In genomic region chr5:93323320-93324001, GRCm38 (mm10) we compare ENCODE assay signal across 10 mouse cellular contexts. TPM values are rescaled to one million over a fixed set of nuclear protein-coding genes. Genes with fewer than 3 reads are reported as not detected.
A peak's percentile ranks its signal among the peaks of the same experiment; 100 is the strongest.
DNase-seq lines count a peak whose midpoint lies in the region; ATAC-seq and TF ChIP-seq lines count a peak whose summit lies in the region.
"Had no signal": no experiment of that assay in that cellular context is flagged by ENCODE, and none has a peak within 500 bp of the region (broad histone marks: within the 10 kb centered on the region; RNA-seq: fewer than 3 reads in every experiment).

No protein-coding gene starts in this region.

- no peak overlapping the region for H3K9ac ChIP-seq in intestine, postnatal 0 days (ENCODE audit: low read depth, low read length)
- no peak overlapping the region for H3K9ac ChIP-seq in intestine, embryonic 16.5 days (ENCODE audit: low read depth, low read length)
- H3K9ac ChIP-seq: embryonic facial prominence, embryonic 13.5 days; liver, embryonic 13.5 days had no signal

- H3K4me2 ChIP-seq in intestine, postnatal 0 days (replicated peaks; ENCODE audit: low read depth), result no peak overlapping the region
- H3K4me2 ChIP-seq in intestine, embryonic 16.5 days (ENCODE audit: low read depth, low read length), result no peak overlapping the region
- H3K4me2 ChIP-seq: embryonic facial prominence, embryonic 13.5 days; liver, embryonic 13.5 days had no signal

- peak; percentile 76 for DNase-seq in 3T3-L1 (ENCODE audit: low read depth, low spot score)
- peak; percentile 28 to 43 for DNase-seq in heart, postnatal 10 days
- no peak for DNase-seq in ovary, postnatal 36 days (ENCODE audit: low spot score)
- DNase-seq in left cerebral cortex, postnatal 4 days, result no peak
- DNase-seq in spleen, postnatal 10 days (ENCODE audit: low spot score in 2 of 2), result no peak
- DNase-seq: liver, embryonic 13.5 days had no signal

- peak; percentile 77 for TF ChIP-seq CTCF in intestine, postnatal 0 days (IDR thresholded peaks at IDR 0.05; ENCODE audit: low read depth)

- no peaks in the 10 kb centered on the region for H3K36me3 ChIP-seq in intestine, postnatal 0 days (ENCODE audit: control insufficient read depth, insufficient read depth)
- H3K36me3 ChIP-seq in intestine, embryonic 16.5 days (ENCODE audit: control insufficient read depth, insufficient read depth, low read length), result no peaks in the 10 kb centered on the region
- H3K36me3 ChIP-seq: embryonic facial prominence, embryonic 13.5 days; liver, embryonic 13.5 days had no signal

- WGBS in intestine, postnatal 0 days, result 50% methylated on average over 1 of the region's 1 CpGs
- WGBS in intestine, embryonic 16.5 days, result 58% methylated on average over 1 of the region's 1 CpGs

- no peak overlapping the region for H3K4me3 ChIP-seq in intestine, postnatal 0 days (ENCODE audit: low read depth, low read length)
- H3K4me3 ChIP-seq in intestine, embryonic 16.5 days (ENCODE audit: low read length), result no peak overlapping the region
- H3K4me3 ChIP-seq: embryonic facial prominence, embryonic 13.5 days; liver, embryonic 13.5 days had no signal

- H3K27me3 ChIP-seq in intestine, postnatal 0 days (replicated peaks; ENCODE audit: control insufficient read depth, insufficient read depth, low read length), result no peaks in the 10 kb centered on the region
- H3K27me3 ChIP-seq in intestine, embryonic 16.5 days (replicated peaks; ENCODE audit: control insufficient read depth, insufficient read depth, low read length), result no peaks in the 10 kb centered on the region
- H3K27me3 ChIP-seq: embryonic facial prominence, embryonic 13.5 days; liver, embryonic 13.5 days had no signal

- intact Hi-C loops in heart, postnatal 10 days (cut with DNase I), result loop anchor here (1.0 to 10.0 kb wide), 3 partner anchors 142 to 639 kb away; partner anchors contain the start of gene Shroom3
- intact Hi-C loops in left cerebral cortex, postnatal 4 days (cut with DNase I), result loop anchor here (10.0 kb wide), 1 partner anchor 139 kb away; no protein-coding TSS in a partner anchor

- H3K9me3 ChIP-seq in intestine, postnatal 0 days (ENCODE audit: control insufficient read depth), result no peaks in the 10 kb centered on the region
- no peaks in the 10 kb centered on the region for H3K9me3 ChIP-seq in intestine, embryonic 16.5 days (ENCODE audit: control insufficient read depth, low read length)
- H3K9me3 ChIP-seq: embryonic facial prominence, embryonic 13.5 days; liver, embryonic 13.5 days had no signal

- H3K27ac ChIP-seq in intestine, postnatal 0 days (ENCODE audit: low read depth, low read length), result no peak overlapping the region
- H3K27ac ChIP-seq in intestine, embryonic 16.5 days (ENCODE audit: low read length), result no peak overlapping the region
- H3K27ac ChIP-seq: embryonic facial prominence, embryonic 13.5 days; liver, embryonic 13.5 days had no signal

- no peak for ATAC-seq in intestine, postnatal 0 days
- ATAC-seq in intestine, embryonic 16.5 days, result no peak
- peak; percentile 41 for ATAC-seq in CD4-positive, CD25-positive, alpha-beta regulatory T cell, adult 4 months

- no peaks in the 10 kb centered on the region for H3K4me1 ChIP-seq in intestine, postnatal 0 days (replicated peaks; ENCODE audit: control insufficient read depth, insufficient read depth, low read length)
- H3K4me1 ChIP-seq in intestine, embryonic 16.5 days (ENCODE audit: control insufficient read depth, insufficient read depth, low read length), result no peaks in the 10 kb centered on the region
- H3K4me1 ChIP-seq: embryonic facial prominence, embryonic 13.5 days; liver, embryonic 13.5 days had no signal

RNA-seq across cellular contexts. Expression of gene Ccng2, which starts 56.4 kb away (rescaled TPM):
- polyA plus RNA-seq in intestine, postnatal 0 days (2015; fragmentation: Nextera tagmentation; extraction: Ambion mirVana), result 28.0 and 34.5 TPM in 2 replicates
- 27.3 and 30.8 TPM in 2 replicates for polyA plus RNA-seq in intestine, embryonic 16.5 days (2015; fragmentation: Nextera tagmentation; extraction: Ambion mirVana)
- 10 to 100 TPM; 19.3 to 30.6 TPM for polyA plus RNA-seq in CD4-positive, CD25-positive, alpha-beta regulatory T cell, adult 4 months (2017; shearing (Covaris generic))
- 10 to 100 TPM; 19.7 to 21.2 TPM for total RNA-seq in heart, postnatal 10 days (2021)
- total RNA-seq in left cerebral cortex, postnatal 4 days (2021), result 10 to 100 TPM; 46.3 to 50.2 TPM

Comparison
In these comparisons a context has a peak if more than half of its experiments do, and no peak if none do; other contexts are left out.
1. DNase-seq: peak in 3T3-L1 (single experiment) and heart, postnatal 10 days (2 of 2); none in ovary, postnatal 36 days (single experiment), left cerebral cortex, postnatal 4 days (single experiment) and spleen, postnatal 10 days (0 of 2).